Mouse (Mus musculus) intestine, postnatal 0 days (tissue): ENCODE data around the gene Trim11. TPM values are rescaled to one million over a fixed set of nuclear protein-coding genes. Genes with fewer than 3 reads are reported as not detected.

Experiments
- ATAC-seq: fragments of 200-750 bp; cut with Nextera tagmentation; 2 replicates; pipeline ENCODE4 v1.8.0; 2017; ENCODE audit warnings: mild to moderate bottlenecking, moderate TSS enrichment, moderate library complexity
- H3K27ac ChIP-seq: fragments of 300-500 bp; sonication (generic); 2 replicates; pipeline ENCODE4 v1.5.1; 2014; ENCODE audit warnings: mild to moderate bottlenecking, low read depth, low read length, moderate library complexity
- H3K27me3 ChIP-seq: fragments of 300-500 bp; sonication (generic); replicated peaks from 2 replicates; pipeline ENCODE4 v1.6.1; 2014; ENCODE audit warnings: low read length, mixed read lengths; ENCODE audit not compliant: control insufficient read depth, insufficient read depth
- H3K36me3 ChIP-seq: fragments of 300-500 bp; sonication (generic); 2 replicates; pipeline ENCODE4 v1.6.1; 2014; ENCODE audit warnings: mild to moderate bottlenecking, moderate library complexity; ENCODE audit not compliant: control insufficient read depth, insufficient read depth
- H3K4me1 ChIP-seq: fragments of 300-500 bp; sonication (generic); replicated peaks from 2 replicates; pipeline ENCODE4 v1.6.1; 2014; ENCODE audit warnings: antibody characterized with exemption, low read length, mixed read lengths; ENCODE audit not compliant: control insufficient read depth, insufficient read depth
- H3K4me2 ChIP-seq: fragments of 300-500 bp; sonication (generic); replicated peaks from 2 replicates; pipeline ENCODE4 v1.6.1; 2014; ENCODE audit warnings: low read depth, mild to moderate bottlenecking, moderate library complexity
- H3K4me3 ChIP-seq: fragments of 300-500 bp; sonication (generic); 2 replicates; pipeline ENCODE4 v1.5.1; 2014; ENCODE audit warnings: low read depth, low read length
- H3K9ac ChIP-seq: fragments of 300-500 bp; sonication (generic); 2 replicates; pipeline ENCODE4 v1.6.1; 2014; ENCODE audit warnings: mild to moderate bottlenecking, low read depth, low read length
- H3K9me3 ChIP-seq: fragments of 300-500 bp; sonication (generic); 2 replicates; pipeline ENCODE4 v1.6.1; 2016; ENCODE audit warnings: mixed run types; ENCODE audit not compliant: control insufficient read depth
- CTCF ChIP-seq: sonication (generic); IDR thresholded peaks from 2 replicates; pipeline ENCODE4 v1.5.1; 2016; ENCODE audit warnings: low read depth, mild to moderate bottlenecking, control low read depth, antibody characterized with exemption, moderate library complexity
- WGBS: fragments of 180-500 bp; shearing (Covaris S2); extraction: QIAGEN DNeasy Blood & Tissue Kit; methylation state at CpG from one replicate; pipeline ENCODE4 v1.1.7; 2014; 5-methylcytosine and 5-hydroxymethylcytosine counted together
- polyA plus RNA-seq: library from polyadenylated mRNA; unstranded; fragments of >200 nt; fragmentation: Nextera tagmentation; extraction: Ambion mirVana; gene quantifications from 2 replicates; pipeline ENCODE4 v1.2.1, GENCODE M21; 2015

Gene Trim11
- polyA plus RNA-seq, 1 experiment from 2014 or later, result 8.9 TPM

- no peak overlapping the region for H3K27ac ChIP-seq
- peak overlapping the region; percentile 68 for H3K4me2 ChIP-seq
- 3% methylated on average over 34 of the region's 35 CpGs for WGBS
- H3K4me1 ChIP-seq, result no peaks in the 10 kb centered on the region
- peak; percentile 71 for ATAC-seq
- peaks cover 3% of the 10 kb centered on the region; the same call in 1 of the 2 replicates for H3K27me3 ChIP-seq
- H3K36me3 ChIP-seq, result peaks cover 14% of the 10 kb centered on the region
- H3K9me3 ChIP-seq, result no peaks in the 10 kb centered on the region
- peak overlapping the region; percentile 34 for H3K4me3 ChIP-seq
- H3K9ac ChIP-seq, result no peak overlapping the region
- peak; percentile 51 for TF ChIP-seq CTCF
Measured at GRCm38 (mm10) chr11:58994337-58994826, 16.5 kb downstream of the Trim11 start.

GRCm38 (mm10) chr11:58995061-58995806 lies 17.3 kb downstream of the Trim11 start:
- WGBS, result 89% methylated on average over 9 of the region's 9 CpGs
- H3K4me2 ChIP-seq, result peak overlapping the region; percentile 68
- no peak for ATAC-seq

GRCm38 (mm10) chr11:58995807-58996370 lies 18.0 kb downstream of the Trim11 start:
- Histone ChIP-seq H3K4me3 (no peak overlapping the region), H3K4me1 (no peaks in the 10 kb centered on the region), H3K27ac (no peak overlapping the region), H3K36me3 (no peaks in the 10 kb centered on the region), H3K9me3 (no peaks in the 10 kb centered on the region), H3K27me3 (peaks cover 3% of the 10 kb centered on the region; the same call in 1 of the 2 replicates), H3K4me2 (no peak overlapping the region), H3K9ac (no peak overlapping the region)
- WGBS, result 56% methylated on average over 12 of the region's 12 CpGs
- peak; percentile 32; the same call in 1 of the 2 replicates for TF ChIP-seq CTCF
- ATAC-seq, result no peak

More at GRCm38 (mm10) chr11:58995061-58995806, 17.3 kb downstream of the Trim11 start:
- Histone ChIP-seq H3K4me3 (no peak overlapping the region), H3K27ac (no peak overlapping the region), H3K27me3 (peaks cover 3% of the 10 kb centered on the region; the same call in 1 of the 2 replicates), H3K4me1 (no peaks in the 10 kb centered on the region), H3K9ac (no peak overlapping the region), H3K36me3 (peaks cover 5% of the 10 kb centered on the region), H3K9me3 (no peaks in the 10 kb centered on the region)
- no peak for TF ChIP-seq CTCF

GRCm38 (mm10) chr11:58997541-58997940 lies 19.6 kb downstream of the Trim11 start:
- H3K4me2 ChIP-seq, result no peak overlapping the region
- no peak overlapping the region for H3K9ac ChIP-seq
- peaks cover 3% of the 10 kb centered on the region; the same call in 1 of the 2 replicates for H3K27me3 ChIP-seq
- H3K27ac ChIP-seq, result no peak overlapping the region
- no peaks in the 10 kb centered on the region for H3K4me1 ChIP-seq
- no peaks in the 10 kb centered on the region for H3K9me3 ChIP-seq
- no peak overlapping the region for H3K4me3 ChIP-seq
- WGBS, result 80% methylated on average over 5 of the region's 5 CpGs
- H3K36me3 ChIP-seq, result no peaks in the 10 kb centered on the region
- no peak for TF ChIP-seq CTCF
- ATAC-seq, result no peak

GRCm38 (mm10) chr11:58999158-58999557 lies 21.3 kb downstream of the Trim11 start:
- peaks cover 3% of the 10 kb centered on the region; the same call in 1 of the 2 replicates for H3K27me3 ChIP-seq
- ATAC-seq, result no peak
- H3K4me2 ChIP-seq, result no peak overlapping the region; the same call in 1 of the 2 replicates
- no peak overlapping the region for H3K4me3 ChIP-seq
- H3K4me1 ChIP-seq, result no peaks in the 10 kb centered on the region
- 25% methylated on average over 11 of the region's 11 CpGs for WGBS
- no peaks in the 10 kb centered on the region for H3K36me3 ChIP-seq
- no peak for TF ChIP-seq CTCF
- no peak overlapping the region for H3K9ac ChIP-seq
- no peaks in the 10 kb centered on the region for H3K9me3 ChIP-seq
- H3K27ac ChIP-seq, result no peak overlapping the region

GRCm38 (mm10) chr11:58999830-59000229 lies 21.9 kb downstream of the Trim11 start:
- no peak for ATAC-seq
- Histone ChIP-seq H3K4me3 (no peak overlapping the region), H3K36me3 (no peaks in the 10 kb centered on the region), H3K9ac (no peak overlapping the region), H3K27me3 (0 out of 2 replicates have a peak, but pooled peaks cover under 1% of the 10 kb centered on the region), H3K4me2 (no peak overlapping the region), H3K27ac (no peak overlapping the region), H3K4me1 (no peaks in the 10 kb centered on the region), H3K9me3 (no peaks in the 10 kb centered on the region)
- no peak for TF ChIP-seq CTCF
- WGBS, result 76% methylated on average over 6 of the region's 6 CpGs
